Mouse (Mus musculus): ENCODE results near the gene Irx5. TPM values are rescaled to one million over a fixed set of nuclear protein-coding genes. Genes with fewer than 3 reads are reported as not detected.

Irx5 gene
- polyA plus RNA-seq (2012; rRNA removed), result 34.3 and 43.7 TPM in 2 replicates

DNA sequence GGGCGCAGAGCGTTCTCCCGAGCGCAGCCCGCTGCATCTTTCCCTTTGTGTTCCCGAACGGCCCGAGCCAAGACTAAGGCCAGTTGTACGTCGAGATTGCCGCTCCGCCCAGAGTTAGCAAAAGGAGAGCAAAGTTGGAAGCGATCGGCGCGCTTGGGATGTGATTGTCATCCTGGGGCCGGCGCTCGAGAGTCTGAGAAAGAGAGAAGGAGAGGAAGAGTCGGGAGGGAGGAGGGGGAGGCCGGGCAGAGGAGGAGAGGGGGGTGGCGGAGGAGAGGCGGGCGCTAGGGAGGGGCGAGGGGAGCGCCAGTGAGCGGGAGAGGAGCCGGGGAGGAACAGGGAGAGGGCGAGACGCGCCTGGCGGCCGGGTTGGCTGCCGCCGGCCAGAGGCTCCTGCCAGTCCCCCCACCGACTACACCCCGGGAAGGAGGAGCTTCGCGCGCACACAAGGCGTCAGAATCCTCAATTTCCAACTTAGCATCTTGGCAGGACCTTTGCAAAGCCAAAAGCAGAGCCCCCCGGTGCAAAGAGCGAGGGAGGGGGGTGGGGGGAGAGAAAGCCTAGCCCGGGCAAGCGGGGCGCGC is at the start of gene Irx5:
Gene Irx5 (plus strand): TSS at position 228 of the 584 bp plus-strand sequence.
- Histone ChIP-seq H3K4me3 (replicated peaks; ENCODE audit: extremely low read depth, low read depth, low read length) (peak within 1 kb of the TSS; percentile 73), H3K4me1 (ENCODE audit: control insufficient read depth, insufficient read depth, low read length) (peaks cover 2% of the 10 kb centered on the region; the same call in 1 of the 2 replicates)
- peak; percentile 82 for DNase-seq
- TF ChIP-seq POLR2A (IDR thresholded peaks at IDR 0.05; ENCODE audit: borderline replicate concordance, extremely low read depth, low read depth, low read length) (peak; percentile 32; the same call in 1 of the 2 replicates), CTCF (IDR thresholded peaks at IDR 0.05; ENCODE audit: insufficient read depth, low read length) (no peak)
- 0% methylated on average over 33 of the region's 47 CpGs for WGBS

DNA sequence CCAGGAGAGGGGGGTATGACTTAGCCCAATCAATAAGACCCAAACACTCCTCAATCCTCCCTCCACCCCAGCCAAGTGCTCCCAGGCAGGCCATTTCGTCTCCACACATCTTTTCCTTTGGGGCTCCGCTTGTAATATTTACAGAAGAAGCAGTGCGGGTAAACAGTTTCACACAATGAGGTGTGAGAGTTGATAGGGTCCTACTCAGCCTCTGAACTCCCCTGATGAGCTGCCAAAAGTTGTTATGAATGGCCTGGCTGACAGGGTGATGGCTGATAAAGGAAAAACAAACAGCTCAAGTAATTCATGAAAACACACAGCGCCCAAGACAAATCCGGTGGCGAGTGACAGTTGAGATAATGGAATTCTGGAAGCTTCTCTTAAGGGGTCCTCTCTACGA is 45.2 kb upstream of the Irx5 start:
- Histone ChIP-seq H3K4me3 (replicated peaks; ENCODE audit: extremely low read depth, low read depth, low read length) (no peak overlapping the region), H3K4me1 (ENCODE audit: control insufficient read depth, insufficient read depth, low read length) (no peaks in the 10 kb centered on the region)
- WGBS, result 8% methylated on average over 7 of the region's 7 CpGs
- DNase-seq, result no peak
- TF ChIP-seq CTCF (IDR thresholded peaks at IDR 0.05; ENCODE audit: insufficient read depth, low read length), result no peak
- TF ChIP-seq POLR2A (IDR thresholded peaks at IDR 0.05; ENCODE audit: borderline replicate concordance, extremely low read depth, low read depth, low read length), result no peak

DNA sequence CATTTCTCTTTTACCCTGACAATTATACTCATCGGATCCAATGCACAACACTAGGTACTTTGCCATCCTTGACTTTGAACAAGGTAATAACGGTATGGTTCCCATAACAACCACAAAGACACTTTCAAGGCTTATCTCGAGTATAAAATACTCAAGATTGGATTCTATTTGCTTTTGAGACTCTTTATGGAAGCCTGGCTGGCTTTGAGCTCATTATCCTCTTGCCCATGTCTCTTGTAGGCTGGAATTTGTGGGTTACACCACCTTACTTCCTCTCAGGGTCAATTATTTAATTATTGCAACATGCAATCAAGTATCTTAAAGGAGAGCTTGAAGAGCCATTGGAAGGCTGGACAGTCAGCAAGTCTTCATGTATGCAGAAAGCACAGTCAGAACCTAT is 43.7 kb upstream of the Irx5 start:
- no peak for DNase-seq
- Histone ChIP-seq H3K4me3 (replicated peaks; ENCODE audit: extremely low read depth, low read depth, low read length) (no peak overlapping the region), H3K4me1 (ENCODE audit: control insufficient read depth, insufficient read depth, low read length) (no peaks in the 10 kb centered on the region)
- 65% methylated on average over 3 of the region's 3 CpGs for WGBS
- TF ChIP-seq CTCF (IDR thresholded peaks at IDR 0.05; ENCODE audit: insufficient read depth, low read length) (no peak), POLR2A (IDR thresholded peaks at IDR 0.05; ENCODE audit: borderline replicate concordance, extremely low read depth, low read depth, low read length) (no peak)

DNA sequence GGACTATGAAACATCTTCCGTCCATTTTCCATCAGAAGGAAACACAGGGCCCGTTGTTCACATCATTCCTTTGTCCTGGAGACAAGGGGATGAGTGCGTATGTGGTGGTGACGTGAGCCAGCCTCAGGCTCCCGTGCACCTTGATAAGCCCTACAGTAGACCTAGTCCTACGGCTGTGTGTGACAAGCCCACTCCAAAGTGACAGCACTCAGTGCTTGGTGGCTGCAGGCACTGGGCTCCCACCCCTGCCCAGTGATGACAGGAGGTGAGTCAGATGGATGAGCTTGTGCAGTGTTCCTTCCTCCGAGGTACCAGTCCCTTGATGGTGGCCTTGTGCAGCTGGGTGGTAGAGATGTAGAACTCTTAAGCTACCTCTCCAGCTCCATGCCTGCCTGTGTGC is 33.7 kb upstream of the Irx5 start:
- Histone ChIP-seq H3K4me3 (replicated peaks; ENCODE audit: extremely low read depth, low read depth, low read length) (no peak overlapping the region), H3K4me1 (ENCODE audit: control insufficient read depth, insufficient read depth, low read length) (no peaks in the 10 kb centered on the region)
- no peak for TF ChIP-seq POLR2A (IDR thresholded peaks at IDR 0.05; ENCODE audit: borderline replicate concordance, extremely low read depth, low read depth, low read length)
- whole genome bisulfite sequencing, result 66% methylated on average over 7 of the region's 7 CpGs
- no peak for DNase-seq

DNA sequence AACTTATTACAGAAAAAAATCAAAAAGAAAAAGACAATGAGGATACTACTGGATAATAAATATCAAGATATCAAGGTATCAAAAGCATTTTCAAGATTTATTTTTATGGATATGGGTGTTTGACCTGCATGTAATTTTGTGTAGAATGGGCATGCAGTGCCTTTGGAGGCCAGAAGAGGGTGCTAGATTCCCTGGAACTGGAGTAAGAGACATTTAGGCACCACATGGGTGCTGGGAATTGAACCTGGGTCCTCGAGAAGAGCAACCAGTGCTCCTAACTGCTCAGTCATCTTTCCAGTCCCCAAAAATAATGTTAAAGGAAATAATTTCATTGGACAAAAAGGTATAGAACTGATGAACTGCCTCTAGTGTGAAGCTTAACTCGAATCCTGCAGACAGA is 30.2 kb upstream of the Irx5 start:
- DNase-seq, result no peak
- Histone ChIP-seq H3K4me3 (replicated peaks; ENCODE audit: extremely low read depth, low read depth, low read length) (no peak overlapping the region), H3K4me1 (ENCODE audit: control insufficient read depth, insufficient read depth, low read length) (no peaks in the 10 kb centered on the region)
- TF ChIP-seq POLR2A (IDR thresholded peaks at IDR 0.05; ENCODE audit: borderline replicate concordance, extremely low read depth, low read depth, low read length), result no peak
- TF ChIP-seq CTCF (IDR thresholded peaks at IDR 0.05; ENCODE audit: insufficient read depth, low read length), result no peak
- WGBS, result 90% methylated on average over 2 of the region's 2 CpGs

DNA sequence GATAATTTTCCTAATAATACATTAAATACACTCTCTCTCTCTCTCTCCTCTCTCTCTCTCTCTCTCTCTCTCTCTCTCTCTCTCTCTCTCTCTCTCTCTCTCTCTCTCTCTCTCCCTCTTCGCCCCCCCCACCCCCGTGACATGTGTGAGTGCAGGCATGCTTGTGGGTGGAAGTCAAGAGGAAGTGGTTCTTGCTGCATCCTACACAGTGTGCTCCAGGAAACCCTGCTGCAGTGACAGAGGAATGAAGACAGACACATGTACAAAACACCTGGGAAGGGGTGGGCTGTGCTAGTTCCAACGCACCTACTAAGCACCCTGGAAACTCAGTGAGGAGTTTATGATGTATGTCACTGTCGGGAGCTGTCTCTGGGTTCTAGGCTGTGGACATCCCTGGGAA is 28.2 kb upstream of the Irx5 start:
- WGBS, result 58% methylated on average over 4 of the region's 4 CpGs
- H3K4me3 ChIP-seq (replicated peaks; ENCODE audit: extremely low read depth, low read depth, low read length), result no peak overlapping the region
- TF ChIP-seq CTCF (IDR thresholded peaks at IDR 0.05; ENCODE audit: insufficient read depth, low read length) (no peak), POLR2A (IDR thresholded peaks at IDR 0.05; ENCODE audit: borderline replicate concordance, extremely low read depth, low read depth, low read length) (no peak)
- H3K4me1 ChIP-seq (ENCODE audit: control insufficient read depth, insufficient read depth, low read length), result no peaks in the 10 kb centered on the region
- no peak for DNase-seq

DNA sequence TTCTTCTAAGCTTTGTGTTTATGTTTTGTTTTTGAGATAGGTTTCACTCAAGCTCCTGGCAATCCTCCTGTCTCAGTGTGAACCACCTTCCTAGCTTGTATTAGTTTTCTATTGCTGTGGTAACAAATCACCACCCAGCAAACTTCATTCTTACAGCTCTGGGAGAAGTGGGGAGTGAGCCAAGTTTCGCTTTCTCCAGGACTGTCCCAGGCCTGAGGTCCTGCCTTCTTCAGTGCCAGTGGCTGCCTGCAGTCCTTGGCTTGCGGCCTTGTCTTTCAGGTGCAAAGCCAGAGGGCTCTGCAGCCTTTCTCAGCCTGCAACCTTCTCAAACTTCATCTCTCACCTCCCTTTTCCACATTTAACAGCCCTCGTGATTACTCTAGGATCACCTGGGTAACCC is 25.6 kb upstream of the Irx5 start:
- WGBS, result 61% methylated on average over 3 of the region's 3 CpGs
- H3K4me1 ChIP-seq (ENCODE audit: control insufficient read depth, insufficient read depth, low read length), result no peaks in the 10 kb centered on the region
- no peak for TF ChIP-seq CTCF (IDR thresholded peaks at IDR 0.05; ENCODE audit: insufficient read depth, low read length)
- no peak for TF ChIP-seq POLR2A (IDR thresholded peaks at IDR 0.05; ENCODE audit: borderline replicate concordance, extremely low read depth, low read depth, low read length)
- DNase-seq, result peak; percentile 45
- no peak overlapping the region for H3K4me3 ChIP-seq (replicated peaks; ENCODE audit: extremely low read depth, low read depth, low read length)

GRCm38 (mm10) chr8:92333406-92333805 is 24.0 kb upstream of the Irx5 start:
- peak; percentile 23 for DNase-seq
- Histone ChIP-seq H3K4me1 (ENCODE audit: control insufficient read depth, insufficient read depth, low read length) (no peaks in the 10 kb centered on the region), H3K4me3 (replicated peaks; ENCODE audit: extremely low read depth, low read depth, low read length) (no peak overlapping the region)
- TF ChIP-seq POLR2A (IDR thresholded peaks at IDR 0.05; ENCODE audit: borderline replicate concordance, extremely low read depth, low read depth, low read length) (no peak), CTCF (IDR thresholded peaks at IDR 0.05; ENCODE audit: insufficient read depth, low read length) (no peak)
- WGBS, result 74% methylated on average over 8 of the region's 8 CpGs

DNA sequence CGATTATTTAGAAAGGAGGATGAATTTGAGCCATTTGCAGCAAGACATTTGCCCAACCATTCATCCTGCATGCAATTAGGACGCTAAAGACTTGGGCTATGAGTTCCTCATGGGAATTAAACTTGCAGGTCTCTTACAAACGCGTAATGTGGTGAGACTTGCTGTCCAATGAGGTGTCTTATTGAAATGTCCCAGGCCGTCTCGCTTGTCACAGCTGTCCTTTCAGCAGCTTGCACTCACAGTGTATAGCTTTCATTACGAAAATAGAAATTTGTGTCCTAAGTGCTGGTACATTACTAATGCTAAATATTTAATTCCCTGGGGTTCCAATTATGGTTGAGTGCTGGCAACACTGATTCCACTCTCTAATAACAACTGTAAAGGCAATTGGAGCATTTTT is 22.3 kb upstream of the Irx5 start:
- DNase-seq, result no peak
- WGBS, result 81% methylated on average over 7 of the region's 7 CpGs
- Histone ChIP-seq H3K4me1 (ENCODE audit: control insufficient read depth, insufficient read depth, low read length) (no peaks in the 10 kb centered on the region), H3K4me3 (replicated peaks; ENCODE audit: extremely low read depth, low read depth, low read length) (no peak overlapping the region)
- TF ChIP-seq POLR2A (IDR thresholded peaks at IDR 0.05; ENCODE audit: borderline replicate concordance, extremely low read depth, low read depth, low read length) (no peak), CTCF (IDR thresholded peaks at IDR 0.05; ENCODE audit: insufficient read depth, low read length) (no peak)

DNA sequence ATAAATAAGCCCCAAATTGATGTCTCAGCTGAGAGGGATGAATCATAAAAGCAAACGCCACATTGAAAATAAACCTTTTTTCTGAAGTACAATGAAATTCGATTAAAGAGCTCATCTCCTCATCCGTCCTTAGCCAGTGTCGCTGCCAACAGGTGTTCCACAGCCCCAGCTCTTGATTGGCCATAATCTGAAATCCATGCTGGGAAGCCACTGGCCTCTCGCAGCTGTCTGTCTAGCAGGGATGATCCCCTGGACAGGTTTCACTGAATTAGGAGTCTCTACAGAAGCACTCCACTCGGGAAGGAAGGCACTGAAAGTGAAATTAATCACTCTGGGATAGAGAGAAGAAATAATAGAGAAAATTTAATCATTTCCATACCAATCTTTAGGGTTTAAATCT is 21.4 kb upstream of the Irx5 start:
- Histone ChIP-seq H3K4me1 (ENCODE audit: control insufficient read depth, insufficient read depth, low read length) (no peaks in the 10 kb centered on the region), H3K4me3 (replicated peaks; ENCODE audit: extremely low read depth, low read depth, low read length) (no peak overlapping the region)
- no peak for DNase-seq
- 74% methylated on average over 6 of the region's 6 CpGs for WGBS
- TF ChIP-seq CTCF (IDR thresholded peaks at IDR 0.05; ENCODE audit: insufficient read depth, low read length) (no peak), POLR2A (IDR thresholded peaks at IDR 0.05; ENCODE audit: borderline replicate concordance, extremely low read depth, low read depth, low read length) (no peak)

Measured in lung, adult 2 months (tissue).